ENCODE assay signal across 51 mouse cellular contexts in the genomic region with DNA sequence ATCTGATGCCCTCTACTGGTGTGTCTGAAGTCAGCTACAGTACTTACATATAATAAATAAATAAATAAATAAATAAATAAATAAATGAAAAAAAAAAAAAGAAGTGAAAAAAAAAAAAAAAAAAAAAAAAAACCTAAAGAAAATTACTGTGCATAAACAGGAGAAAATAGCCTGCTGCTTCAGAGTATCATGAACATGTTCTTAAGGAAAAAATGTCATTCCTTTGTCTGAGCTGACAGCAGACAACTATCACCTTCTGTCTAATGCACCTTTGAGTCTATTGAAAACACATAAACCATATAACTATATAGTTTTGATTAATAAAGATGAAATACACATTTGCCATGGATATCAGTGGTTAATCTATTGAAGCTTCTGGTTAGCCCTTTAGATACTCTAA. TPM values are rescaled to one million over a fixed set of nuclear protein-coding genes. Genes with fewer than 3 reads are reported as not detected.
"Had no signal": no experiment of that assay in that cellular context is flagged by ENCODE, and none has a peak within 500 bp of the region (broad histone marks: within the 10 kb centered on the region; RNA-seq: fewer than 3 reads in every experiment).

No protein-coding gene starts in this region.

- DNase-seq: heart, postnatal 10 days; heart, postnatal 36 days; heart, postnatal 4 days; kidney, adult 11 months; kidney, adult 18-20 months; kidney, adult 2 months; kidney, adult 8-10 months; kidney, adult 9 months; kidney, postnatal 10 days; kidney, postnatal 14 days; kidney, postnatal 25 days; kidney, postnatal 36 days; kidney, postnatal 4 days; layer of hippocampus, adult 9-11 months; layer of hippocampus, postnatal 36 days had no signal

- H3K4me1 ChIP-seq: hindbrain, embryonic 15.5 days; intestine, embryonic 15.5 days had no signal

- H3K27me3 ChIP-seq: heart, embryonic 12.5 days; heart, embryonic 13.5 days; heart, embryonic 15.5 days; hindbrain, embryonic 12.5 days; hindbrain, embryonic 13.5 days; hindbrain, embryonic 15.5 days; intestine, embryonic 15.5 days; kidney, embryonic 15.5 days had no signal

- H3K9me3 ChIP-seq: heart, embryonic 10.5 days; heart, embryonic 12.5 days; heart, embryonic 13.5 days; heart, embryonic 15.5 days; hindbrain, embryonic 10.5 days; hindbrain, embryonic 12.5 days; hindbrain, embryonic 13.5 days; hindbrain, embryonic 15.5 days; intestine, embryonic 15.5 days; kidney, embryonic 15.5 days had no signal

- ATAC-seq: hindbrain, embryonic 16.5 days; hindbrain, postnatal 0 days; inflammation-experienced regulatory T-cells, adult 6 months; intestine, embryonic 15.5 days; intestine, embryonic 16.5 days; intestine, postnatal 0 days had no signal

- H3K4me3 ChIP-seq: heart, embryonic 10.5 days; heart, embryonic 12.5 days; heart, embryonic 13.5 days; heart, embryonic 15.5 days; hindbrain, embryonic 10.5 days; hindbrain, embryonic 12.5 days; hindbrain, embryonic 13.5 days; hindbrain, embryonic 15.5 days; intestine, embryonic 15.5 days; kidney, embryonic 15.5 days; layer of hippocampus, adult 2 months; left cerebral cortex, adult 2 months had no signal

- H3K27ac ChIP-seq: heart, embryonic 10.5 days; heart, embryonic 13.5 days; heart, embryonic 15.5 days; hindbrain, embryonic 10.5 days; hindbrain, embryonic 12.5 days; hindbrain, embryonic 13.5 days; hindbrain, embryonic 14.5 days; hindbrain, embryonic 15.5 days; hindbrain, postnatal 0 days; intestine, embryonic 15.5 days; kidney, embryonic 15.5 days; kidney, postnatal 0 days; layer of hippocampus, adult 2 months; left cerebral cortex, adult 2 months had no signal

- H3K9ac ChIP-seq: heart, embryonic 12.5 days; heart, embryonic 13.5 days; heart, embryonic 15.5 days; hindbrain, embryonic 12.5 days; hindbrain, embryonic 13.5 days; hindbrain, embryonic 14.5 days; hindbrain, embryonic 15.5 days; intestine, embryonic 15.5 days; kidney, embryonic 15.5 days had no signal

- H3K36me3 ChIP-seq: heart, embryonic 12.5 days; heart, embryonic 15.5 days; hindbrain, embryonic 12.5 days; hindbrain, embryonic 13.5 days; hindbrain, embryonic 15.5 days; intestine, embryonic 15.5 days; kidney, embryonic 15.5 days had no signal

RNA-seq across cellular contexts. Expression of a gene that starts 54.2 kb away (rescaled TPM):
- total RNA-seq: heart, postnatal 10 days; heart, postnatal 25 days; heart, postnatal 36 days; heart, postnatal 4 days; hematopoietic stem cell, adult 5-6 weeks; hindbrain, postnatal 0 days; layer of hippocampus, adult 18-20 months; layer of hippocampus, adult 2 months; layer of hippocampus, adult 8-10 months; layer of hippocampus, postnatal 10 days; layer of hippocampus, postnatal 14 days; layer of hippocampus, postnatal 25 days; layer of hippocampus, postnatal 36 days; left cerebral cortex, adult 18-20 months; left cerebral cortex, adult 2 months had no signal
- polyA plus RNA-seq: heart, embryonic 11.5 days; heart, embryonic 12.5 days; heart, embryonic 13.5 days; heart, embryonic 14.5 days; heart, embryonic 15.5 days; heart, embryonic 16.5 days; heart, postnatal 0 days; hindbrain, embryonic 10.5 days; hindbrain, embryonic 11.5 days; hindbrain, embryonic 12.5 days; hindbrain, embryonic 13.5 days; hindbrain, embryonic 14.5 days; hindbrain, embryonic 15.5 days; hindbrain, embryonic 16.5 days; hindbrain, postnatal 0 days; intestine, embryonic 14.5 days; intestine, embryonic 15.5 days; intestine, embryonic 16.5 days; intestine, postnatal 0 days; kidney, adult 2 months; kidney, embryonic 14.5 days; kidney, embryonic 15.5 days; kidney, embryonic 16.5 days; kidney, postnatal 0 days; large intestine, adult 2 months had no signal
